Mouse (Mus musculus) CH12.LX (cell line): Measurements from ENCODE around the gene Mms19. TPM values are rescaled to one million over a fixed set of nuclear protein-coding genes. Genes with fewer than 3 reads are reported as not detected.

Experiments
- DNase-seq: peaks from one replicate; pipeline ENCODE4 v3.0.0-alpha.2; 2013; ENCODE audit errors: extremely low read depth
- H3K27ac ChIP-seq: 2 replicates; pipeline ENCODE4 v1.5.1; 2012; ENCODE audit warnings: low read depth, mild to moderate bottlenecking, control low read depth, moderate library complexity; ENCODE audit not compliant: insufficient read depth
- H3K27me3 ChIP-seq: replicated peaks from 2 replicates; pipeline ENCODE3; 2012; ENCODE audit warnings: inconsistent platforms
- H3K36me3 ChIP-seq, 2 experiments: replicated peaks in 1 of 2; 2 replicates each; pipeline versions ENCODE3 to v1.6.1; 2012; ENCODE audit warnings: inconsistent platforms in 1 of 2, low read length in 1 of 2, mild to moderate bottlenecking in 1 of 2, mixed read lengths in 1 of 2, moderate library complexity in 1 of 2; ENCODE audit not compliant: control insufficient read depth in 1 of 2, insufficient read depth in 1 of 2
- H3K4me1 ChIP-seq, 2 experiments: 2 replicates each; pipeline ENCODE4 v1.6.1; 2012; ENCODE audit warnings: inconsistent platforms in 1 of 2, moderate library complexity in 1 of 2; ENCODE audit not compliant: insufficient read depth in 2 of 2, control insufficient read depth in 1 of 2
- H3K4me2 ChIP-seq: 2 replicates; pipeline ENCODE4 v1.6.1; 2012; ENCODE audit warnings: low read depth, mild to moderate bottlenecking, control low read depth; ENCODE audit not compliant: poor library complexity, insufficient read depth, severe bottlenecking
- H3K4me3 ChIP-seq, 3 experiments: fragments of 150-350 bp in 1 of 3; sonication (generic) in 1 of 3; replicated peaks in 1 of 3; 2 replicates each; pipeline versions ENCODE3 to v1.5.1; 2011 to 2012; ENCODE audit warnings: low read depth in 2 of 3, low read length in 2 of 3, mild to moderate bottlenecking in 2 of 3, moderate library complexity in 2 of 3, control low read depth in 1 of 3, improper control_type of control experiment in 1 of 3, inconsistent platforms in 1 of 3, mixed read lengths in 1 of 3; ENCODE audit not compliant: poor library complexity in 1 of 3
- H3K79me2 ChIP-seq: replicated peaks from 2 replicates; pipeline ENCODE4 v1.6.1; 2012; ENCODE audit warnings: mild to moderate bottlenecking, moderate library complexity; ENCODE audit not compliant: control insufficient read depth, poor library complexity, insufficient read depth, severe bottlenecking; ENCODE audit errors: extremely low read depth
- H3K9ac ChIP-seq: 2 replicates; pipeline ENCODE4 v1.6.1; 2012; ENCODE audit warnings: low read depth, mild to moderate bottlenecking, control low read depth, moderate library complexity; ENCODE audit not compliant: insufficient read depth
- H3K9me3 ChIP-seq: replicated peaks from 2 replicates; pipeline ENCODE3; 2012; ENCODE audit warnings: low read length, inconsistent platforms, mixed read lengths
- CHD2 ChIP-seq: IDR thresholded peaks from 2 replicates; pipeline ENCODE4 v1.6.1; 2011; ENCODE audit warnings: low read length, improper control_type of control experiment
- E2F4 ChIP-seq: IDR thresholded peaks from 2 replicates; pipeline ENCODE4 v1.6.1; 2011; ENCODE audit warnings: low read depth, low read length, improper control_type of control experiment; ENCODE audit not compliant: insufficient replicate concordance
- ELF1 ChIP-seq: IDR thresholded peaks from 2 replicates; pipeline ENCODE4 v1.6.1; 2014; ENCODE audit warnings: low read depth, mild to moderate bottlenecking, inconsistent platforms, low read length, improper control_type of control experiment
- EP300 ChIP-seq: IDR thresholded peaks from 2 replicates; pipeline ENCODE4 v1.6.1; 2011; ENCODE audit warnings: low read length, improper control_type of control experiment
- ETS1 ChIP-seq: conservative IDR thresholded peaks from 2 replicates; pipeline ENCODE4 v1.6.1; 2012; ENCODE audit warnings: low read depth, mild to moderate bottlenecking, inconsistent platforms, low read length, improper control_type of control experiment, moderate library complexity
- GABPA ChIP-seq: IDR thresholded peaks from 2 replicates; pipeline ENCODE4 v1.6.1; 2012; ENCODE audit warnings: low read depth, low read length, improper control_type of control experiment, inconsistent platforms; ENCODE audit not compliant: insufficient replicate concordance
- HCFC1 ChIP-seq: IDR thresholded peaks from 2 replicates; pipeline ENCODE4 v1.6.1; 2012; ENCODE audit warnings: low read depth, mild to moderate bottlenecking, inconsistent platforms, low read length, improper control_type of control experiment
- IRF4 ChIP-seq: IDR thresholded peaks from 2 replicates; pipeline ENCODE4 v1.6.1; 2014; ENCODE audit warnings: low read depth, mild to moderate bottlenecking, inconsistent platforms, low read length, improper control_type of control experiment
- JUND ChIP-seq: conservative IDR thresholded peaks from 2 replicates; pipeline ENCODE4 v1.6.1; 2011; ENCODE audit warnings: low read depth, low read length, improper control_type of control experiment
- KAT2A ChIP-seq: IDR thresholded peaks from 2 replicates; pipeline ENCODE4 v1.6.1; 2012; ENCODE audit warnings: low read length, improper control_type of control experiment, inconsistent platforms; ENCODE audit not compliant: insufficient replicate concordance
- MAFK ChIP-seq: IDR thresholded peaks from 2 replicates; pipeline ENCODE4 v1.6.1; 2011; ENCODE audit warnings: low read length, improper control_type of control experiment; ENCODE audit not compliant: insufficient replicate concordance
- MAZ ChIP-seq: IDR thresholded peaks from 2 replicates; pipeline ENCODE4 v1.6.1; 2012; ENCODE audit warnings: low read depth, mild to moderate bottlenecking, inconsistent platforms, low read length, improper control_type of control experiment, moderate library complexity
- MYC ChIP-seq: IDR thresholded peaks from 2 replicates; pipeline ENCODE4 v1.6.1; 2011; ENCODE audit warnings: low read depth, mild to moderate bottlenecking, improper control_type of control experiment, low read length
- TBP ChIP-seq: conservative IDR thresholded peaks from 2 replicates; pipeline ENCODE4 v1.6.1; 2011; ENCODE audit warnings: low read depth, low read length, improper control_type of control experiment
- TCF12 ChIP-seq: IDR thresholded peaks from 2 replicates; pipeline ENCODE4 v1.6.1; 2014; ENCODE audit warnings: low read depth, mild to moderate bottlenecking, inconsistent platforms, low read length, improper control_type of control experiment
- UBTF ChIP-seq: IDR thresholded peaks from 2 replicates; pipeline ENCODE4 v1.6.1; 2012; ENCODE audit warnings: low read depth, mild to moderate bottlenecking, inconsistent platforms, low read length, improper control_type of control experiment, moderate library complexity
- USF2 ChIP-seq: conservative IDR thresholded peaks from 2 replicates; pipeline ENCODE4 v1.6.1; 2011; ENCODE audit warnings: low read depth, low read length, improper control_type of control experiment
- ZC3H11A ChIP-seq: IDR thresholded peaks from 2 replicates; pipeline ENCODE4 v1.6.1; 2012; ENCODE audit warnings: low read depth, mild to moderate bottlenecking, inconsistent platforms, low read length, improper control_type of control experiment
- ZKSCAN1 ChIP-seq: IDR thresholded peaks from 2 replicates; pipeline ENCODE4 v1.6.1; 2012; ENCODE audit warnings: low read depth, inconsistent platforms, low read length, improper control_type of control experiment, borderline replicate concordance
- ZMIZ1 ChIP-seq: IDR thresholded peaks from 2 replicates; pipeline ENCODE4 v1.6.1; 2012; ENCODE audit warnings: low read depth, mild to moderate bottlenecking, inconsistent platforms, low read length, improper control_type of control experiment
- dilution Hi-C: fragments of 300-500 bp; cut with MboI; formaldehyde crosslinking; loops from 2 replicates; pipeline ENCODE4 v1.14.3; 2020; ENCODE audit warnings: low sequenced_read_pairs; ENCODE audit not compliant: extremely low pct_unique_long_range_greater_than_20kb, extremely low pct_ligation_motif_present
- in situ Hi-C: fragments of 300-500 bp; cut with MboI; formaldehyde crosslinking; loops from 3 replicates; pipeline ENCODE4 v1.14.3; 2019; ENCODE audit warnings: low sequenced_read_pairs, low pct_ligation_motif_present, low pct_unique_long_range_greater_than_20kb, mixed read lengths
- polyA plus RNA-seq: library from polyadenylated mRNA; unstranded; fragments of >175 nt; gene quantifications from 2 replicates; pipeline ENCODE4 v1.2.1, GENCODE M21; 2012; ENCODE audit warnings: low read depth; ENCODE audit not compliant: insufficient read length
- total RNA-seq, 2 experiments: library from RNA; depleted of rRNA; stranded (reverse); fragments of 300-350 nt in 1 of 2; fragments of >200 nt in 1 of 2; gene quantifications; 2 replicates each; pipeline ENCODE4 v1.2.3; 2012 to 2014

Mms19 gene
- total and polyA plus RNA-seq, 3 experiments: 32.1 to 46.3 (median 43.3) TPM

- dilution Hi-C loops: no loop called here
- H3K4me1 ChIP-seq: peaks cover 31 to 62% of the 10 kb centered on the region in 2 experiments
- H3K4me3 ChIP-seq: no peak overlapping the region
- in situ Hi-C loops: no loop called here
- no peaks in the 10 kb centered on the region for H3K79me2 ChIP-seq
- no peaks in the 10 kb centered on the region for H3K9me3 ChIP-seq
- no peak overlapping the region for H3K27ac ChIP-seq
- no peak overlapping the region for H3K4me2 ChIP-seq
- H3K36me3 ChIP-seq: peaks cover 0 to 7% of the 10 kb centered on the region in 2 experiments
- H3K27me3 ChIP-seq: no peaks in the 10 kb centered on the region
- no peak for TF ChIP-seq IRF4
- TF ChIP-seq ETS1: no peak
- TF ChIP-seq ZMIZ1: no peak
- no peak for TF ChIP-seq ZKSCAN1
- no peak for TF ChIP-seq USF2
- no peak for TF ChIP-seq GABPA
- no peak for DNase-seq
- no peak overlapping the region for H3K9ac ChIP-seq
These were observed 41.0 kb upstream of the Mms19 start for GRCm38 (mm10) chr19:42021681-42022541.

- peaks cover 0 to 7% of the 10 kb centered on the region in 2 experiments for H3K36me3 ChIP-seq
- dilution Hi-C loops (no loop called here), in situ Hi-C loops (no loop called here)
- no peak overlapping the region for H3K4me2 ChIP-seq
- peaks cover 31 to 62% of the 10 kb centered on the region in 2 experiments for H3K4me1 ChIP-seq
- H3K27me3 ChIP-seq: no peaks in the 10 kb centered on the region
- TF ChIP-seq HCFC1: no peak
- no peak overlapping the region for H3K9ac ChIP-seq
- H3K9me3 ChIP-seq: no peaks in the 10 kb centered on the region
- no peaks in the 10 kb centered on the region for H3K79me2 ChIP-seq
- DNase-seq: peak; percentile 27
- peak overlapping the region in 1 of 3 experiments; percentile 45 for H3K4me3 ChIP-seq
- H3K27ac ChIP-seq: no peak overlapping the region
These were observed 38.1 kb upstream of the Mms19 start for GRCm38 (mm10) chr19:42019011-42019522.

- Histone ChIP-seq H3K9me3 (no peaks in the 10 kb centered on the region), H3K27ac (no peak overlapping the region), H3K9ac (no peak overlapping the region), H3K79me2 (no peaks in the 10 kb centered on the region), H3K36me3 (peaks cover 0 to under 1% of the 10 kb centered on the region in 2 experiments), H3K4me1 (peaks cover 25 to 56% of the 10 kb centered on the region in 2 experiments), H3K4me3 (no peak overlapping the region), H3K27me3 (no peaks in the 10 kb centered on the region), H3K4me2 (no peak overlapping the region)
- in situ Hi-C loops (no loop called here), dilution Hi-C loops (no loop called here)
- DNase-seq: peak; percentile 54
- 0 out of 2 replicates have a peak, but pooled peaks have one; percentile 16 for TF ChIP-seq JUND
- TF ChIP-seq MYC: no peak
- TF ChIP-seq EP300: peak; percentile 37; the same call in 1 of the 2 replicates
- no peak for TF ChIP-seq TBP
- TF ChIP-seq E2F4: no peak
- no peak for TF ChIP-seq HCFC1
- no peak for TF ChIP-seq CHD2
- TF ChIP-seq ZKSCAN1: no peak
- no peak for TF ChIP-seq ZMIZ1
- TF ChIP-seq MAZ: no peak
- no peak for TF ChIP-seq MAFK
- TF ChIP-seq ZC3H11A: no peak
- TF ChIP-seq ELF1: 0 out of 2 replicates have a peak, but pooled peaks have one; percentile 29
- no peak for TF ChIP-seq KAT2A
- 0 out of 2 replicates have a peak, but pooled peaks have one; percentile 27 for TF ChIP-seq TCF12
- TF ChIP-seq UBTF: no peak
These were observed 36.7 kb upstream of the Mms19 start for GRCm38 (mm10) chr19:42017399-42018247.
